Mouse (Mus musculus): ENCODE results near the gene Gpr139. TPM values are rescaled to one million over a fixed set of nuclear protein-coding genes. Genes with fewer than 3 reads are reported as not detected.

The Gpr139 gene
- polyA plus RNA-seq (2015; fragmentation: Nextera tagmentation; extraction: Ambion mirVana), result 12.0 and 13.7 TPM in 2 replicates

- no peaks in the 10 kb centered on the region for H3K9me3 ChIP-seq (ENCODE audit: control insufficient read depth, low read length)
- no peaks in the 10 kb centered on the region for H3K36me3 ChIP-seq (ENCODE audit: control insufficient read depth, insufficient read depth, low read length)
- H3K4me3 ChIP-seq (ENCODE audit: low read length), result peak within 1 kb of the TSS; percentile 71
- H3K4me2 ChIP-seq (ENCODE audit: low read length), result peak within 1 kb of the TSS; percentile 78
- no peaks in the 10 kb centered on the region for H3K27me3 ChIP-seq (replicated peaks; ENCODE audit: control insufficient read depth, insufficient read depth, low read length)
- peak within 1 kb of the TSS; percentile 87 for H3K27ac ChIP-seq (ENCODE audit: low read depth, low read length)
- ATAC-seq, result peak; percentile 95
- peaks cover 12% of the 10 kb centered on the region; the same call in 1 of the 2 replicates for H3K4me1 ChIP-seq (ENCODE audit: control insufficient read depth, insufficient read depth, low read depth, low read length)
- under 1% methylated on average over 47 of the region's 47 CpGs for WGBS
- H3K9ac ChIP-seq (ENCODE audit: low read depth, low read length), result peak within 1 kb of the TSS; percentile 87
Measured at GRCm38 (mm10) chr7:119184341-119185143, at the start of gene Gpr139. Gpr139 (minus strand) TSS chr7:119184603.

- Histone ChIP-seq H3K9me3 (ENCODE audit: control insufficient read depth, low read length) (no peaks in the 10 kb centered on the region), H3K4me2 (ENCODE audit: low read length) (no peak overlapping the region), H3K4me3 (ENCODE audit: low read length) (no peak overlapping the region), H3K27ac (ENCODE audit: low read depth, low read length) (no peak overlapping the region), H3K27me3 (replicated peaks; ENCODE audit: control insufficient read depth, insufficient read depth, low read length) (no peaks in the 10 kb centered on the region), H3K4me1 (ENCODE audit: control insufficient read depth, insufficient read depth, low read depth, low read length) (no peaks in the 10 kb centered on the region), H3K36me3 (ENCODE audit: control insufficient read depth, insufficient read depth, low read length) (no peaks in the 10 kb centered on the region), H3K9ac (ENCODE audit: low read depth, low read length) (no peak overlapping the region)
- no peak for ATAC-seq
- 36% methylated on average over 3 of the region's 3 CpGs for WGBS
Measured at GRCm38 (mm10) chr7:119230971-119231370, 46.6 kb upstream of the Gpr139 start.

GRCm38 (mm10) chr7:119222706-119223105 lies 38.3 kb upstream of the Gpr139 start:
- no peaks in the 10 kb centered on the region for H3K27me3 ChIP-seq (replicated peaks; ENCODE audit: control insufficient read depth, insufficient read depth, low read length)
- ATAC-seq, result no peak
- H3K4me2 ChIP-seq (ENCODE audit: low read length), result no peak overlapping the region
- no peak overlapping the region for H3K4me3 ChIP-seq (ENCODE audit: low read length)
- no peak overlapping the region for H3K27ac ChIP-seq (ENCODE audit: low read depth, low read length)
- H3K9ac ChIP-seq (ENCODE audit: low read depth, low read length), result no peak overlapping the region
- no peaks in the 10 kb centered on the region for H3K9me3 ChIP-seq (ENCODE audit: control insufficient read depth, low read length)
- 91% methylated on average over 4 of the region's 4 CpGs for WGBS
- no peaks in the 10 kb centered on the region for H3K4me1 ChIP-seq (ENCODE audit: control insufficient read depth, insufficient read depth, low read depth, low read length)
- no peaks in the 10 kb centered on the region for H3K36me3 ChIP-seq (ENCODE audit: control insufficient read depth, insufficient read depth, low read length)

GRCm38 (mm10) chr7:119219121-119219520 lies 34.7 kb upstream of the Gpr139 start:
- Histone ChIP-seq H3K36me3 (ENCODE audit: control insufficient read depth, insufficient read depth, low read length) (no peaks in the 10 kb centered on the region), H3K9me3 (ENCODE audit: control insufficient read depth, low read length) (no peaks in the 10 kb centered on the region), H3K4me1 (ENCODE audit: control insufficient read depth, insufficient read depth, low read depth, low read length) (no peaks in the 10 kb centered on the region), H3K9ac (ENCODE audit: low read depth, low read length) (no peak overlapping the region), H3K4me2 (ENCODE audit: low read length) (no peak overlapping the region), H3K27ac (ENCODE audit: low read depth, low read length) (no peak overlapping the region), H3K4me3 (ENCODE audit: low read length) (no peak overlapping the region), H3K27me3 (replicated peaks; ENCODE audit: control insufficient read depth, insufficient read depth, low read length) (no peaks in the 10 kb centered on the region)
- WGBS, result 79% methylated on average over 2 of the region's 2 CpGs
- no peak for ATAC-seq

GRCm38 (mm10) chr7:119207251-119207650 lies 22.8 kb upstream of the Gpr139 start:
- Histone ChIP-seq H3K36me3 (ENCODE audit: control insufficient read depth, insufficient read depth, low read length) (no peaks in the 10 kb centered on the region), H3K9me3 (ENCODE audit: control insufficient read depth, low read length) (no peaks in the 10 kb centered on the region), H3K9ac (ENCODE audit: low read depth, low read length) (no peak overlapping the region), H3K27ac (ENCODE audit: low read depth, low read length) (no peak overlapping the region), H3K27me3 (replicated peaks; ENCODE audit: control insufficient read depth, insufficient read depth, low read length) (no peaks in the 10 kb centered on the region), H3K4me3 (ENCODE audit: low read length) (no peak overlapping the region), H3K4me2 (ENCODE audit: low read length) (no peak overlapping the region), H3K4me1 (ENCODE audit: control insufficient read depth, insufficient read depth, low read depth, low read length) (no peaks in the 10 kb centered on the region)
- 59% methylated on average over 3 of the region's 3 CpGs for WGBS
- no peak for ATAC-seq

GRCm38 (mm10) chr7:119186374-119186773 lies 2.0 kb upstream of the Gpr139 start:
- 16% methylated on average over 11 of the region's 11 CpGs for WGBS
- H3K27ac ChIP-seq (ENCODE audit: low read depth, low read length), result no peak overlapping the region
- H3K4me1 ChIP-seq (ENCODE audit: control insufficient read depth, insufficient read depth, low read depth, low read length), result peaks cover 10% of the 10 kb centered on the region; the same call in 1 of the 2 replicates
- H3K9ac ChIP-seq (ENCODE audit: low read depth, low read length), result no peak overlapping the region
- ATAC-seq, result no peak
- H3K9me3 ChIP-seq (ENCODE audit: control insufficient read depth, low read length), result no peaks in the 10 kb centered on the region
- H3K36me3 ChIP-seq (ENCODE audit: control insufficient read depth, insufficient read depth, low read length), result no peaks in the 10 kb centered on the region
- H3K4me2 ChIP-seq (ENCODE audit: low read length), result no peak overlapping the region
- H3K27me3 ChIP-seq (replicated peaks; ENCODE audit: control insufficient read depth, insufficient read depth, low read length), result no peaks in the 10 kb centered on the region
- no peak overlapping the region for H3K4me3 ChIP-seq (ENCODE audit: low read length)

- Histone ChIP-seq H3K27me3 (replicated peaks; ENCODE audit: control insufficient read depth, insufficient read depth, low read length) (no peaks in the 10 kb centered on the region), H3K36me3 (ENCODE audit: control insufficient read depth, insufficient read depth, low read length) (no peaks in the 10 kb centered on the region), H3K4me1 (ENCODE audit: control insufficient read depth, insufficient read depth, low read depth, low read length) (peaks cover 12% of the 10 kb centered on the region; the same call in 1 of the 2 replicates), H3K9ac (ENCODE audit: low read depth, low read length) (peak overlapping the region; percentile 87), H3K9me3 (ENCODE audit: control insufficient read depth, low read length) (no peaks in the 10 kb centered on the region), H3K4me3 (ENCODE audit: low read length) (peak overlapping the region; percentile 71), H3K4me2 (ENCODE audit: low read length) (peak overlapping the region; percentile 78), H3K27ac (ENCODE audit: low read depth, low read length) (peak overlapping the region; percentile 87)
- WGBS, result 3% methylated on average over 23 of the region's 23 CpGs
- peak; percentile 61 for ATAC-seq
Measured at GRCm38 (mm10) chr7:119185181-119185940, 958 bp upstream of the Gpr139 start.

GRCm38 (mm10) chr7:119181053-119181452 lies 3.4 kb downstream of the Gpr139 start:
- Histone ChIP-seq H3K27me3 (replicated peaks; ENCODE audit: control insufficient read depth, insufficient read depth, low read length) (no peaks in the 10 kb centered on the region), H3K9ac (ENCODE audit: low read depth, low read length) (no peak overlapping the region), H3K4me3 (ENCODE audit: low read length) (no peak overlapping the region), H3K36me3 (ENCODE audit: control insufficient read depth, insufficient read depth, low read length) (no peaks in the 10 kb centered on the region), H3K4me2 (ENCODE audit: low read length) (peak overlapping the region; percentile 16; the same call in 1 of the 2 replicates), H3K4me1 (ENCODE audit: control insufficient read depth, insufficient read depth, low read depth, low read length) (peaks cover 12% of the 10 kb centered on the region; the same call in 1 of the 2 replicates), H3K27ac (ENCODE audit: low read depth, low read length) (no peak overlapping the region), H3K9me3 (ENCODE audit: control insufficient read depth, low read length) (no peaks in the 10 kb centered on the region)
- ATAC-seq, result no peak
- 53% methylated on average over 4 of the region's 4 CpGs for WGBS

- no peak overlapping the region for H3K9ac ChIP-seq (ENCODE audit: low read depth, low read length)
- H3K4me1 ChIP-seq (ENCODE audit: control insufficient read depth, insufficient read depth, low read depth, low read length), result no peaks in the 10 kb centered on the region
- no peaks in the 10 kb centered on the region for H3K36me3 ChIP-seq (ENCODE audit: control insufficient read depth, insufficient read depth, low read length)
- no peak overlapping the region for H3K27ac ChIP-seq (ENCODE audit: low read depth, low read length)
- WGBS, result 40% methylated on average over 3 of the region's 3 CpGs
- H3K4me2 ChIP-seq (ENCODE audit: low read length), result no peak overlapping the region
- no peak overlapping the region for H3K4me3 ChIP-seq (ENCODE audit: low read length)
- H3K27me3 ChIP-seq (replicated peaks; ENCODE audit: control insufficient read depth, insufficient read depth, low read length), result no peaks in the 10 kb centered on the region
- no peak for ATAC-seq
- H3K9me3 ChIP-seq (ENCODE audit: control insufficient read depth, low read length), result no peaks in the 10 kb centered on the region
Measured at GRCm38 (mm10) chr7:119160015-119160414, 24.4 kb downstream of the Gpr139 start.

All from hindbrain, embryonic 16.5 days (tissue).